Mouse (Mus musculus) heart, embryonic 15.5 days (tissue): ENCODE data around the gene Fkbp15. TPM values are rescaled to one million over a fixed set of nuclear protein-coding genes. Genes with fewer than 3 reads are reported as not detected.

Source experiments
- ATAC-seq: fragments of 200-750 bp; cut with Nextera tagmentation; replicated peaks from 2 replicates; pipeline ENCODE4 v1.8.0; 2017; ENCODE audit warnings: low read depth, moderate TSS enrichment; ENCODE audit not compliant: insufficient number of reproducible peaks, insufficient read depth, low FRiP score
- H3K27ac ChIP-seq: fragments of 300-500 bp; sonication (generic); 2 replicates; pipeline ENCODE4 v1.5.1; 2015; ENCODE audit warnings: mild to moderate bottlenecking, inconsistent platforms
- H3K27me3 ChIP-seq: fragments of 300-500 bp; sonication (generic); 2 replicates; pipeline ENCODE4 v1.6.1; 2015; ENCODE audit warnings: inconsistent platforms
- H3K36me3 ChIP-seq: fragments of 300-500 bp; sonication (generic); 2 replicates; pipeline ENCODE4 v1.6.1; 2015; ENCODE audit warnings: mild to moderate bottlenecking, inconsistent platforms
- H3K4me1 ChIP-seq: fragments of 300-500 bp; sonication (generic); replicated peaks from 2 replicates; pipeline ENCODE4 v1.6.1; 2015; ENCODE audit warnings: inconsistent platforms
- H3K4me2 ChIP-seq: fragments of 300-500 bp; sonication (generic); 2 replicates; pipeline ENCODE4 v1.6.1; 2015; ENCODE audit warnings: inconsistent platforms, mild to moderate bottlenecking, moderate library complexity
- H3K4me3 ChIP-seq: fragments of 300-500 bp; sonication (generic); 2 replicates; pipeline ENCODE4 v1.5.1; 2015; ENCODE audit warnings: mild to moderate bottlenecking, inconsistent platforms
- H3K9ac ChIP-seq: fragments of 300-500 bp; sonication (generic); 2 replicates; pipeline ENCODE4 v1.6.1; 2015; ENCODE audit warnings: mild to moderate bottlenecking, inconsistent platforms
- H3K9me3 ChIP-seq: fragments of 300-500 bp; sonication (generic); replicated peaks from 2 replicates; pipeline ENCODE4 v1.6.1; 2016; ENCODE audit warnings: inconsistent platforms
- WGBS: fragments of 180-500 bp; shearing (Covaris S2); methylation state at CpG from one replicate; pipeline ENCODE4 v1.1.7; 2015; ENCODE audit warnings: mixed read lengths; 5-methylcytosine and 5-hydroxymethylcytosine counted together
- polyA plus RNA-seq: library from polyadenylated mRNA; unstranded; fragments of >200 nt; fragmentation: Nextera tagmentation; extraction: Ambion mirVana; gene quantifications from 2 replicates; pipeline ENCODE4 v1.2.1, GENCODE M21; 2015

Gene Fkbp15
- polyA plus RNA-seq, 1 experiment from 2014 or later, result 15.2 TPM

DNA sequence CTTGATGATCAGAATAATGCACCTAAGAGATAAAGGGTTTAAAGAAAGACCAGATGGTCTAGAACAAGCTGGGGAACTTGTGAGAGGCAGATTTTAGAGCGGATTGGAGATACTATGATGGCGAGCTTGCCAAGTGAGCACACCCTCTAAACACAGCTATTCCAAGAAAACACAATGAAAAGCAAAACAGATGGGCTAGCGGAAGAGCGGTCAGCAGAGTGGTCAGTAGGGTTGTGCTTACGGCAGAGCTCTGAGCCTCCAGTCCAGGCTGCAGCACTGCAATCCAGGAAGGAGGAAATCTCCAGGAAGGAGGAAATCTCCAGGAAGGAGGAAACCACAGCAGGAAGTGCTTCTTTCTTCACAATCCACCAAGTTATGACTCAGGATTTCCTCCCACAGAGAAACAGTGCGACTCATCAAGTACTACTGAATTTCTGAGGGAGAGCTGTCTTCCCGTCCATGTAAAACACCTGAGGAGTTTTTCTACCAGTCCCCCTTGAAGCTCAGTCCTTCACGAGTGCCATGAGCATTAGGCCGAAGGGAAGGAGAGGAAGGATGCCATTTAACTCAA lies 46.6 kb downstream of the Fkbp15 start:
- no peak overlapping the region for H3K27ac ChIP-seq
- H3K36me3 ChIP-seq, result peaks cover 50% of the 10 kb centered on the region
- H3K9ac ChIP-seq, result no peak overlapping the region
- no peak overlapping the region for H3K4me2 ChIP-seq
- 86% methylated on average over 9 of the region's 9 CpGs for WGBS
- no peak overlapping the region for H3K4me3 ChIP-seq
- H3K27me3 ChIP-seq, result no peaks in the 10 kb centered on the region
- H3K9me3 ChIP-seq, result no peaks in the 10 kb centered on the region
- no peak for ATAC-seq
- H3K4me1 ChIP-seq, result no peaks in the 10 kb centered on the region

DNA sequence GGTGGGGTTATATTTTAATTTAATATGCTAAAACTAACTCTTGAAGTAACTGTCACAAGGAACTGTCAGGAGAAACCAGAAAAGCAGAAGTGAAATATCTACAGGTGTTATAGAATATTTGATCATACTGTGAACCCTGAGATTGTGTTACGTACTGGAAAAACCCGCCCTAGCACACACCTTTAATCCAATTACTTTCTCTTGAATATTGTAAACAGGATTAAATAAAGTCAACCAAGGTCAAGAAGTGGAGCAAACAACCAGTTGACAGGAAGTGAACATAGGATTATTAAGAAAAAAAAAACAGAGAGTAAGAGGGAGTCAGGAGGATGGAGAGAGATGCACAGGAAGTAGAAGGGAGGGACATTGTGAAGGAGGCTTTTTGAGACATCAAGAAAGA lies 47.5 kb downstream of the Fkbp15 start:
- H3K27ac ChIP-seq, result no peak overlapping the region
- no peaks in the 10 kb centered on the region for H3K27me3 ChIP-seq
- ATAC-seq, result no peak
- no peaks in the 10 kb centered on the region for H3K9me3 ChIP-seq
- H3K4me3 ChIP-seq, result no peak overlapping the region
- H3K4me2 ChIP-seq, result no peak overlapping the region
- H3K4me1 ChIP-seq, result no peaks in the 10 kb centered on the region
- no peak overlapping the region for H3K9ac ChIP-seq
- WGBS, result 98% methylated on average over 2 of the region's 2 CpGs
- H3K36me3 ChIP-seq, result peaks cover 47% of the 10 kb centered on the region

DNA sequence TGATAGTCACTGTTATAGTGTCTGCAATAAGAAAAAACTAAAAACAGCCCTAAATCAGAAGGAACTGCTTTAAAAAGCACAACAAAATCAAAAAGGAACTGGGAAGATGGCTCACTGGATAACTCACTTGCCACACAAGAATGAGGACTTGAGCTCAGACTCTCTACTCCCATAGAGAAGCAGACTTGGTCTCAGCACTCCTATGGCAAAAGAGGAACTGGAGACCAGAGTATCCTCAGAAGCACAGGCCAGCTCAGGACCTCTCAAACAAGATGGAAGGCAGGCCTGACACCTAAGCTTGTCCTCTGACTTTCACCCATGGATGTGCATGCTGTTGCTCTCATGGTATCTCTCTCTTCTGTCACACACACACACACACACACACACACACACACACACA lies 51.9 kb downstream of the Fkbp15 start:
- Histone ChIP-seq H3K4me2 (no peak overlapping the region), H3K36me3 (peaks cover 57% of the 10 kb centered on the region), H3K4me1 (no peaks in the 10 kb centered on the region), H3K4me3 (no peak overlapping the region), H3K27ac (no peak overlapping the region), H3K9ac (no peak overlapping the region), H3K27me3 (no peaks in the 10 kb centered on the region), H3K9me3 (no peaks in the 10 kb centered on the region)
- ATAC-seq, result no peak

DNA sequence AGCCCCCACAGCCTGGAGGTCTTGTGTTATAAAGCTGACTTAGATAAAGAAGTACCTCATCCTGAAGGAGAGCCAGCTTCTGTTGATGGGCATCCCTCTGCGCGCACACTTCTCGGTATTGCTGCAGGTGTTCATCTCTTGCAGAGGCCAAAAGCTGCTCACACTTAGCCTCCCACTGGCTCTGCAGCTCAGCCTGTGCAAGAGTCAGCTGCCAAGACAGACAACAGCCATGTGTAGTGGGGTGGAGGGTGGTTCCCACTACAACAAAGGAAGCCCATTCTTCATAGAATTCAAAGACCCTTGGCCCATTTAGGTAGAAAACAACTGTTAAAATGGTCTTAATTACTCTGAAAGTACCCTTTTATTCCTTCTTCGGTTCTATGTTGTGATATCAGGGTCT lies 53.5 kb downstream of the Fkbp15 start:
- no peaks in the 10 kb centered on the region for H3K4me1 ChIP-seq
- H3K4me2 ChIP-seq, result no peak overlapping the region
- 100% methylated on average over 4 of the region's 4 CpGs for WGBS
- no peak overlapping the region for H3K4me3 ChIP-seq
- H3K9ac ChIP-seq, result no peak overlapping the region
- H3K27ac ChIP-seq, result no peak overlapping the region
- H3K36me3 ChIP-seq, result peaks cover 55% of the 10 kb centered on the region
- no peak for ATAC-seq
- H3K27me3 ChIP-seq, result no peaks in the 10 kb centered on the region
- no peaks in the 10 kb centered on the region for H3K9me3 ChIP-seq

DNA sequence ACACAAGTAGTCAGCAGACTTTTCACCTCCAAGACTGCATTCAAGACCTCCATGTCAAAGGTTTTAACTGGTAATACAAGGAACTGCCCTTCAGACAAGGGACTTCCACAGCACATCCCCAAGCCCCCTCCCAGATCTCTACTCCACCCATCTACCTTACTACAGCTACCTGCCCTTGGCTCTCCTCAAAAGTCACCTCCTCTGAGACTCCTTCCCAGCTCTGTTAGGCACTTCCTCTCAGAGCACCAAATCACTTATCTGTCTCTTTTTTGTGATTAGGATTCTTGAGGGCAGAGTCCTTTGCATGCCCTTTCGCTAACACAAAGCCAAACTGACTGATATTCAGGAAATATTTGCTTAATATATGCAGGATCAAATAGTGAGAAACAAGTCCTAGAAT lies 54.0 kb downstream of the Fkbp15 start:
- Histone ChIP-seq H3K27me3 (no peaks in the 10 kb centered on the region), H3K36me3 (peaks cover 51% of the 10 kb centered on the region), H3K4me1 (no peaks in the 10 kb centered on the region), H3K9me3 (no peaks in the 10 kb centered on the region), H3K4me2 (no peak overlapping the region), H3K27ac (no peak overlapping the region), H3K9ac (no peak overlapping the region), H3K4me3 (no peak overlapping the region)
- no peak for ATAC-seq
- 82% methylated on average over 1 of the region's 1 CpGs for WGBS

DNA sequence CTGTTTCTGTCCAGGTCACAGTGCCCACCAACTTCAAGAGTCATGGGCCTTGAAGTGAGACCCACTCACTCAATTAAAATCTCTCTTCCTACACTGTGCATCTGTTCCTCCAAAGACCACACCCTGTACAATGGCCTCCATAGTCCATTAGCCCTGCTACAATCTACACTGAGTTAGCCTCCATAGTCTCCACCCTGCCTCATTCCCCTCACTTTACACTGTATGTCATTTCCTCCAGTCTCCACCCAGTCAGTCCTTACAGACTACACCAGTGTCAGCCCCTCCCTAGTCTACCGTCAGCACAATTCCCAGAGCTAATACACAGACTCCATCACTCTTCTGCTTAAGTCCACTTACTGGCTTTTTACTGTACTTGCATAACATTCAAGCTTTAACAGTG lies 57.1 kb downstream of the Fkbp15 start:
- H3K36me3 ChIP-seq, result peaks cover 63% of the 10 kb centered on the region
- no peak overlapping the region for H3K27ac ChIP-seq
- H3K4me3 ChIP-seq, result no peak overlapping the region
- no peak overlapping the region for H3K9ac ChIP-seq
- no peaks in the 10 kb centered on the region for H3K27me3 ChIP-seq
- 0 out of 2 replicates have a peak, but pooled peaks have one; percentile 25 for ATAC-seq
- no peaks in the 10 kb centered on the region for H3K4me1 ChIP-seq
- H3K9me3 ChIP-seq, result no peaks in the 10 kb centered on the region
- 72% methylated on average over 1 of the region's 1 CpGs for WGBS
- H3K4me2 ChIP-seq, result no peak overlapping the region

DNA sequence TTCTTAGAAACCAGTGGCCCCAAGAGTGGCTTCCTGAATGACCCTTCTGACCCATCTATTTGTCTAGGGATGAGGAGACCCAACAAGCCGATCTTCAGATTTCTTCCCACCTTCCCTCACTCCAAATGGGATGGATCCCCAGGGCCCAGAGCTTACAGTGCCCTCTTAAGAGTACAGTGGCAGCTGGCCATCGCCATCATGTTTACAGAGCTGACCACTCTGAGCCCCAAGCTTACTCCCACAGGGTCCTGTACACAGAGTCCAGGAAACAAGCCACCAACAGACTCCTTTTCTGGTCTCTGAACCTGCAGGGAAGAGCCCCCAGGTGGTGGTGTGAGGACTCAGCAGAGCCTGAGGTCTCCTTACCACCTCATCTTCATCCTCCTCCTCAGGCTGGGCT lies 57.6 kb downstream of the Fkbp15 start:
- Histone ChIP-seq H3K4me3 (no peak overlapping the region), H3K9me3 (no peaks in the 10 kb centered on the region), H3K4me2 (no peak overlapping the region), H3K4me1 (no peaks in the 10 kb centered on the region), H3K27me3 (no peaks in the 10 kb centered on the region), H3K9ac (no peak overlapping the region), H3K36me3 (peaks cover 64% of the 10 kb centered on the region), H3K27ac (no peak overlapping the region)
- no peak for ATAC-seq
- 59% methylated on average over 2 of the region's 2 CpGs for WGBS

DNA sequence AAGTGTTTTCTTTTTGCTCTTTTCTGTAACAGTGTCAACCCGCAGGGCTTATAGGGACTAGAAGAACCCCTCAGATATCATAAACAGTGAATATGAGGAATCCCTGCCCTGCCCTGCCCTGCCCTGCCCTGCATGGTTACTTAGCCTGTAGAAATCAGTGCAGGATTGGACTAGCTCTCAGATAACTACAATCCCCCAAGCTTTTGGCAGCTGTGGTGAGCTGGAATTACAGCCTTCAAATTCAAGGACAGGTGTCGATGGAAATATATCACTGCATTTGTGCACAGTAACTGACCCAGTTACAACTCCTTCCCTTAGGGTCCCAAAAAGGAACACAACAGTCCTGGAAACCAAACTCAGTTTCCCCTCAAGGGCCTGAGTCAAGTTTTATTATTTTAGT lies 60.3 kb downstream of the Fkbp15 start:
- Histone ChIP-seq H3K9ac (no peak overlapping the region), H3K4me1 (no peaks in the 10 kb centered on the region), H3K36me3 (peaks cover 55% of the 10 kb centered on the region), H3K4me3 (no peak overlapping the region), H3K27me3 (no peaks in the 10 kb centered on the region), H3K4me2 (no peak overlapping the region), H3K27ac (no peak overlapping the region), H3K9me3 (no peaks in the 10 kb centered on the region)
- no peak for ATAC-seq
- 87% methylated on average over 2 of the region's 2 CpGs for WGBS

DNA sequence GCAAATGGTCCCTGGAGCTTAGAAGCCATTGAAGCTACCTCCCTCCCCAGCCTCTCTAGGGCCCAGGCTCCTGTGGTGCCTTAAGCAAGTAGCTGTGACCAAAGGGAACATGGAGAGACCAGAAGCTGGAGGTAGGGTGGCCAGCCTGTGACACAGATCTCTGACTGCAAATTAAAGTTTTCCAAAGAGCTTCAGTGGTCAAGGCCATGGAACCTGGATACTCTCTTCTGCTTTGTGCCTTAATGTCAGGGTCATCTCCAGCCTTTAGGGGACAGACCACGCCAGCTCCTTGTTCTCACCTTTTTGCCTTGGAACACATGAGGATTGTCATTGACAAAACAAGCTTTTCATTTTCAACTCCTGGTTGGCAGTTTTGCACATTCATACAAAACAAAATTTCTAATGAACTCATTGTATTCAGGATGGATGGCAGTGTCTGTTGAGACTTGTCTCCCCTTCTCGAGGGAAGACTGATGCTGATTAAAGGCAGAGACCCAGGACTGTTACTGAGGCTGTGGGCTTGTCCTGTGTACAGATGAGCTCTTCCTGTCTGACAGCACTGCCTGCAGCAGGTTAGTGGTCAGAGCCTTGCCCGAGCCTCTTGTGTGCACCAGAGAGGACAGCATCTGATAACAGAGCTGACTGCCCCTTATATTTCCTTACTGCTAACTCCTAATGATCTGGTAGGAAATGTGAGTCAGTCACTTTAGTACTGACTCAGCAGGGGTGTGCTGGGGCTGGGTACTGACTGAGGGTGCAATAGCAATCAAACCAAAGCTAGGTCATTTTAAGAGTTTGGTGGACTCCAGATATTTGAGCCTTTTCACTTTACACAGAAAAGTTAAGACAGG lies 62.8 kb downstream of the Fkbp15 start:
- no peaks in the 10 kb centered on the region for H3K27me3 ChIP-seq
- peaks cover 36% of the 10 kb centered on the region for H3K36me3 ChIP-seq
- no peaks in the 10 kb centered on the region for H3K9me3 ChIP-seq
- no peak overlapping the region for H3K4me3 ChIP-seq
- no peak overlapping the region for H3K9ac ChIP-seq
- H3K4me2 ChIP-seq, result no peak overlapping the region
- H3K4me1 ChIP-seq, result no peaks in the 10 kb centered on the region
- no peak for ATAC-seq
- no peak overlapping the region for H3K27ac ChIP-seq
- WGBS, result 72% methylated on average over 3 of the region's 3 CpGs

DNA sequence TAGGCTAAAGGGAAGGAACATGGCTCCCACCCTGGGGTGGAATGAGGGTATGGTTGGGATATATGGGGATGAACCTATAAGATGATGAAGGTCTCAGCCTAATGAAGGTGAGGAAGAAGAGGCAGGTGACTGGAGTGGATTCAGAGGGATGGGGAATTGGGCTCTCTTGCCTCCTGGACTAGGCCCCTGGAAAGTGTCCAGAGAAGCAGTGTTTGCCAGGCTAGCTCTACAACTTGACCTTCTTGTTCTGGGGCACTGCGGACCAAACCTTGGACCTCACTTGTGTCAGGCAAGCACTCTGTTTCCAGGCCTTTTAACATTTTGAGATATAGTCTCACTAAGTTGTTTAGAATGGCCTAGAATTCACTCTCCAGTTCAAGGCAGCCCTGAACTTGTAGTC lies 65.6 kb downstream of the Fkbp15 start:
- Histone ChIP-seq H3K4me1 (peaks cover 1% of the 10 kb centered on the region), H3K36me3 (peaks cover 23% of the 10 kb centered on the region), H3K9me3 (no peaks in the 10 kb centered on the region), H3K27me3 (no peaks in the 10 kb centered on the region), H3K9ac (no peak overlapping the region), H3K27ac (no peak overlapping the region), H3K4me3 (no peak overlapping the region), H3K4me2 (no peak overlapping the region)
- no peak for ATAC-seq
- 85% methylated on average over 1 of the region's 1 CpGs for WGBS

DNA sequence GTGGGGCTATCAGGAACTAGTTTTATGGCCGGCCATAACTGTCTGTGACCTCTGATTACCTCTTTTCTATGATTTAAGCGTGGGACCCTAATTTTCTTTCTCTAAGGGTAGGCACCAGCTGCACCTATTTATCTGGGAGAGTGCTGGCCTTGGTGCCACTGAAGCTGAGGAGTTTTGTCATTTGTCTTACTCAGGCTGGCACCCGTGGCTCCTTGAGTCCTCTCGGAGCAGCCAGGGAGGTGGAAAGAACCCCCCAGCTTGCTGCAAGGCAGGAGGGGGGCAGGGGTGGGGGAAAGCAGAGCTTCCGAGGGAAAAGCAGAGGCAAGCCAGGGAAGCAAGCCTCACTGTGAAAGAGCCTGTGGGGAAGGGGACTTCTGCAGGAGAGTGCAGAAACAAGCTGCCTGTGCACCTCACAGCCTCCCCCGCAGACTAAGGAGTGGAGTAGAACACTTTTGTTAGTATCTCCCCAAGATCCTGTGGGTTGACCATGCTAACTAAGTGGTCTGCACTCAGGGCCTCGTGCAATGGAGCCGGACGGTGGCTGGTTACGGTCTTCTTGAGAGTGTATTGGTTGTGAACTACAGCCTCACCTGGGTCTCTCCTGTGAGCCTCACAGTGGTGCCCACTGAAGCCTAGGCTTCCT lies 67.0 kb downstream of the Fkbp15 start:
- no peak overlapping the region for H3K4me3 ChIP-seq
- H3K9ac ChIP-seq, result no peak overlapping the region
- peaks cover 15% of the 10 kb centered on the region for H3K4me1 ChIP-seq
- no peak overlapping the region for H3K4me2 ChIP-seq
- ATAC-seq, result no peak
- H3K36me3 ChIP-seq, result peaks cover 9% of the 10 kb centered on the region
- no peaks in the 10 kb centered on the region for H3K9me3 ChIP-seq
- no peaks in the 10 kb centered on the region for H3K27me3 ChIP-seq
- WGBS, result 63% methylated on average over 10 of the region's 10 CpGs
- H3K27ac ChIP-seq, result no peak overlapping the region
